Mouse (Mus musculus): ENCODE measurements at regions not wholly inside any gene's neighbourhood (a gene's known extent, or its start where the extent isn't known, plus 50 kb on each side); places are given as distances from the start of the nearest gene placed in this dataset.
A peak's percentile ranks its signal among the peaks of the same experiment; 100 is the strongest.

GRCm38 (mm10) chr4:35640866-35641265 lies 414.9 kb upstream of the C9orf72 start:
- DNase-seq, result no peak

- DNase-seq, result no peak
These were observed 380.2 kb upstream of the C9orf72 start for GRCm38 (mm10) chr4:35606200-35606599.

DNA sequence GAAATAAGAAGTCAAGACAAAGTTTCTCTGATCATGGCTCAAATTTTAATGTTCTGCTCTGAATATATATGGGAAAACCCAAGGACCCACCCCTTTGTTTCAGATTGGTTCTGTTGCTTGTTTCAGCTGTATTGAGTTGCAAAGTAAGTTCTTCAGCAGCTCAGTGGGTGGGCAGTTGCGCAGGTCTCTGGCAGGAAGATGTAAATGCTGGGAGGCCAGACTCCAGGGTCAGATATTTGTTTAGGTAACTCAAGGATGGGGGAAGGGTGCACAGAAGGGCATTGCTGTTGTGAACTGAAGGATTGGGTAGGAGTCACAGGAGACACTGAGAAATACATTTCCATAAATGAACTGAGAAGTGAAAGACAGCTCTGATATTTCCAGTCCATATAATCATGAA lies 352.1 kb upstream of the C9orf72 start:
- peak; percentile 15 for DNase-seq

DNA sequence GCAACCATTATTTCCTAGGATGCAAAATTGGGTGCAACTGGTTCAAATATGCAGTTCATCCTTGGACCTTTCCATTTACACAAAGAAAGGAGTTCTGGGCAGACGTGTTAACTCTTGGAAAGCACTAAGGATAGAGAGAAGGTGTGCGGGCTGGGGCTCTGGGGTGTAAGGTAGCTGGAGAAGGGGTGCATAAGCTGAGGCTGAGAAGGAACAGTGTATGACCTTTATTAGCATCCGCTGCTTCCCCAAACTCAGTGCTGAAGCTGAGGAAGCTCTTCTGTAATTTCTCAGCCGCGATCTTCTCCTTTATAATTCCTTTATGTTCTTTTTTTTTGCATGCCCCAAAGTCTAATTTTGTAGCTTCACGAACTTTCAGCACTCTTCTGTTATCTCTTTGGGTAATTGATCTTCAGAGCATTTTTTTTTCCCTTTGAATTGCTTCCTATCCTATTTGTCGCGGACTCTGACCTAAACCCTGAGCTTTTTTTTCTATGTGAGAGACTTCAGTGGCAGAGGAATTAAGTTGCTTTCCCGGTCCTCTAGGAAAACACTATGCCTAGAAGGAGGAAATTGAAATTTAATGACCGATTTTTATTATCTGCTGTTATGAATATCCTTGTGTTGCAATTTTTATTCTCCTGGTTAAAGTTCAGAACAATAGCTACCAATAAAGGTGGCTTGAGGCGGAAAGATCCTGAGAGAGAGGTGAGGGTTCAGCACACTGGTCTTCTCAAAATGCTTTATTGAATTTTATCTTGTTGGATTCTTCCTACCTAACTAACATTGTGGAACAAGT lies 349.4 kb upstream of the C9orf72 start:
- no peak for DNase-seq

DNA sequence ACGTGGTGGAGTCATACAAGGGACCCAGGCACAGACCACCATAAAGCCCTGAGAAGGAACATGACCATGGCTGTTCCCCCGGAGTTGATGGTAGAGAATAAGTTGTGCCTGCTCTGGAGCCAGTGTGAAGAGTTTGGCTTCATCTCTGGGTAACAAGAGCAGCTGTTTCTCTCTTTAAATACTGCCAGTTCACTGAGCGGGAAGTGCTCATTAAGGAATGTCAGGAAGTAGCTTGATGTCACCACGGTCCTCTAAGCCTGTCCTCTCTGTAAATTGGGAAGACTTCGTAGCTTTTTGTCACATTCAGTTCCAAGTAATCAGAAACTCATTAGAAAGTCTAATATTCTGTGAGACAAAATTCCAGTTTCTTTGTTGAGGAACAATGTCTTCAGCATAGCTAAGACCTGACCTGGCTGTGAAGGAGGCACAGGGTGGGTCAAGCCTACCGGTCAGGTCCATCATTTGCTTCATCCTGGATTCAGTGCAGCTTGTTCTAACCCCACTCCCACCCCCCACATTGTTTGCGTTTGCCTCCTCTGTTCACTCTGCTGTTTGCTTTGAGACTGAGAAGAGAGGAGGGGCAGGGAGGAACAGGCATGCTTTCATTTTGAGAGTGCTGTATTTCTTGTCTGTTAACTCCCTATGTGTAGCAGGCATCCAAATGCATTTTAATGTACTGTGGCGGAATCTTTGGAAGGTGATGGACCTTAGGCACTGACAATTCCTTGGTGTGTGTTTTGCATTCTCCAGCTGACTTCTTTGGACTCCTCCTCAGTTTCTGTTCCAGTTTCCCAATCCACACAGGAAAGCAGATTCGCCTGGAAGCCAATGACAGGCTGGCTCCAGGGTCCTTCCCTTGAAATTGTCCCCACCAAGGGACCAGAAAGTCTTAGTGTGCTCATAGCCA lies 345.8 kb upstream of the C9orf72 start:
- DNase-seq, result peak; percentile 50

DNA sequence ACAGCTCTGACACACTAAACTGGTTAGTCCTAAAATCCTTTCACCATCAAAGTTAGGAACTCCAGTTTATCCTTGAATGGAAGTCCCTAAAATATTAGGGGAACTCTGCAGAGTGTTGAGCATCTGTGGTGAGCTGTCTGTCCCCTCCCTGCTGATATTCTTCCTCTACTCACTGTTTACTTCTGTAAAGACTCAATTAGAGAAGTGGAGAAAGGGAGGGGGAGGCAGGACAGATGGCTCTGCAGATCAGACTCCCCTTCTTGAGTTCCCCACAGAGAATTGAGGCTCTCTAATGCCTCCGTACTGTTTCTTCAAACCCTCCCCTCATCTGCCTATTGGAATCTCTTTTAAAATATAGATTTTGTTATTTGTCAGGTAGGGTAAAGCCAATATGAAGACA lies 335.3 kb upstream of the C9orf72 start:
- no peak for DNase-seq

DNA sequence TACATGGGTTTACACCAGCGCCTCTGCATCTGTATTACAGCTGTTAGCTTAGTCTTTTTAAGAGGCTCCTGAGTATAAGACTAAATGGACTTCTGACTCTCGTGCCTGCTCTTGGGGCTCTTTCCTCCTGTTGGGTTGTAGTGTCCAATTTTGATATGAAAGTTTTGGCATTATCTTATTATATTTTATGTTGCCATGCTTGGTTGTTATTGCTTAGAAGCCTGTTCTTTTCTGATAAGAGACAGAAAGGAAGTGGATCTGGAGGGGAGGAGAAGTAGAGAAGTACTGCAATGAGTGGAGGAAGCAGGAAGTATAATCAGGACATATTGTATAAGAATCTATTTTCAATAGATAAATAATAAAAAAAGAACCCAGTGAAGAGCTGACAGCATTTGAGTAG lies 334.0 kb upstream of the C9orf72 start:
- DNase-seq, result peak; percentile 63

GRCm38 (mm10) chr4:35553309-35553708 lies 327.3 kb upstream of the C9orf72 start:
- DNase-seq, result peak; percentile 23

DNA sequence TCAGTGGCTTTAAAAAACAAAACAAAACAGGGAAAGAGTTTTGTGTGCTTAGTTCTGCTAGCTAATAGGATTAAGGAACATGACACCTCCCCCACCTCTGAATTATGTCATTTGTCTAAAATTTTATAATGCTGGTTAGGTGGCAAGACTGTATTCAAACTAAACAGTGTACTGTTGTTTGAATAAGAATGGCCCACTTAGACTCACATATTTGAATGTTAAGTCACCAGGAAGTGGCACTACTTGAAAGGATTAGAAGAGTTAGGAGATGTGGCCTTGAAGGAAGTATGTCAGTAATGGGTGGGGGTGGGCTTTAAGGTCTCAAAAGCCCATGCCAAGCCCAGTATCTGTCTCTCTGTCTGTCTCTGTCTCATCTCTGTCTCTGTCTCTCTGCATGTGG lies 326.0 kb upstream of the C9orf72 start:
- no peak for DNase-seq

- peak; percentile 16 for DNase-seq
These were observed 308.7 kb upstream of the C9orf72 start for GRCm38 (mm10) chr4:35534565-35535279.

GRCm38 (mm10) chr4:35534154-35534553 lies 308.2 kb upstream of the C9orf72 start:
- DNase-seq, result peak; percentile 10
